Mouse (Mus musculus) ES-Bruce4 (cell line): ENCODE data around the gene Olfr1357.

Experiments
- CTCF ChIP-seq: IDR thresholded peaks from one replicate; pipeline ENCODE4 v1.8.1; 2011; ENCODE audit warnings: low read depth, low read length
- EP300 ChIP-seq: IDR thresholded peaks from 2 replicates; pipeline ENCODE4 v1.6.1; 2011; ENCODE audit warnings: low read depth, low read length; ENCODE audit not compliant: insufficient read depth
- POLR2A ChIP-seq: IDR thresholded peaks from one replicate; pipeline ENCODE4 v1.8.1; 2011; ENCODE audit warnings: low read length; ENCODE audit not compliant: insufficient read depth

- TF ChIP-seq CTCF (no peak), POLR2A (no peak), EP300 (no peak)
These were observed 31.8 kb downstream of the Olfr1357 start for GRCm38 (mm10) chr10:78586026-78586425.
